Mouse (Mus musculus) embryo, embryonic 9.5 days (tissue): ENCODE measurements around the gene Cars2.
"Not testable (repeated sequence)": the region's sequence is repeated elsewhere in the genome, so short reads cannot be mapped to it uniquely, and the experiment has no call there.

Experiments
- DNase-seq: peaks from one replicate; pipeline ENCODE4 v3.0.0-alpha.2; 2017; ENCODE audit errors: extremely low spot score

Gene Cars2

GRCm38 (mm10) chr8:11475876-11476275 is 74.7 kb downstream of the Cars2 start:
- DNase-seq: no peak

GRCm38 (mm10) chr8:11475397-11475796 is 75.2 kb downstream of the Cars2 start:
- no peak for DNase-seq

- DNase-seq: no peak
Observed at GRCm38 (mm10) chr8:11473072-11473471, 77.5 kb downstream of the Cars2 start.

GRCm38 (mm10) chr8:11471309-11471708 is 79.3 kb downstream of the Cars2 start:
- DNase-seq: no peak

- no peak for DNase-seq
Observed at GRCm38 (mm10) chr8:11470694-11471093, 79.9 kb downstream of the Cars2 start.

- DNase-seq: no peak
Observed at GRCm38 (mm10) chr8:11469095-11469494, 81.5 kb downstream of the Cars2 start.

- not testable (repeated sequence) for DNase-seq
Observed at GRCm38 (mm10) chr8:11466528-11466927, 84.1 kb downstream of the Cars2 start.

GRCm38 (mm10) chr8:11465619-11466018 is 85.0 kb downstream of the Cars2 start:
- DNase-seq: no peak

GRCm38 (mm10) chr8:11464707-11464964 is 85.9 kb downstream of the Cars2 start:
- no peak for DNase-seq
